Mouse (Mus musculus): ENCODE data around the gene Pofut1.

DNA sequence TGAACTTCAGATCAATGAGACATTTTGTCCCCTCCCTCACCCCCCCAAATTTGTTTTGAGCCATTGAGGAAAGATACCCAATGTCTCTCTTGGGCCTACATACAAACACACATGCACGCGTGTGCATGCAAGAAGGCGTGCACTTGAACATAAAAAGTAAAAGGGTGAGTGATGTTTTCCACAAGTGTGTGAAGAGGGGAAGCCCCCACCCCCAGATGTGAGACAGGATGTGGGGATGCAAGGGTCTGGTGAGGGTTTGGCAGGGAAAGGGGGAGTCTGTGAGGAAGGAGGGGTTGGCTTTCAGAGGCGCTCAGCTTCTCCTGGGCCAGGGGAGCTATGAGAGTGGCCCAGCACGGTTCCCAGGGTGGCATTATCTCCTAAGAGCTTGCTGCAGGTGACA is 37.0 kb downstream of the Pofut1 start:
- TF ChIP-seq POLR2A (IDR thresholded peaks at IDR 0.05; ENCODE audit: low read depth, low read length) (no peak), CTCF (IDR thresholded peaks at IDR 0.05; ENCODE audit: borderline replicate concordance, insufficient read depth, low read length) (no peak)
